Comparison of ENCODE assay signal across 31 mouse cellular contexts in genomic region chr3:115207072-115207471, GRCm38 (mm10).
A peak's percentile ranks its signal among the peaks of the same experiment; 100 is the strongest.
DNase-seq lines count a peak whose midpoint lies in the region; ATAC-seq and TF ChIP-seq lines count a peak whose summit lies in the region.
"Had no signal": no experiment of that assay in that cellular context is flagged by ENCODE, and none has a peak within 500 bp of the region (broad histone marks: within the 10 kb centered on the region; RNA-seq: fewer than 3 reads in every experiment).

No protein-coding gene starts in this region.

- H3K4me2 ChIP-seq in embryonic facial prominence, embryonic 14.5 days (ENCODE audit: low read depth, low read length) = no peak overlapping the region
- no peak overlapping the region for H3K4me2 ChIP-seq in hindbrain, embryonic 14.5 days (replicated peaks)
- no peak overlapping the region for H3K4me2 ChIP-seq in hindbrain, embryonic 11.5 days (replicated peaks; ENCODE audit: low read depth, low read length)
- H3K4me2 ChIP-seq in lung, embryonic 14.5 days = no peak overlapping the region
- no peak overlapping the region for H3K4me2 ChIP-seq in forebrain, embryonic 16.5 days (ENCODE audit: low read length)
- H3K4me2 ChIP-seq: embryonic facial prominence, embryonic 13.5 days; heart, embryonic 11.5 days; limb, embryonic 12.5 days; liver, embryonic 12.5 days had no signal

- no peaks in the 10 kb centered on the region for H3K4me1 ChIP-seq in embryonic facial prominence, embryonic 14.5 days (ENCODE audit: control insufficient read depth, insufficient read depth, low read length)
- no peaks in the 10 kb centered on the region for H3K4me1 ChIP-seq in embryonic facial prominence, embryonic 10.5 days
- no peaks in the 10 kb centered on the region for H3K4me1 ChIP-seq in hindbrain, embryonic 14.5 days (replicated peaks; ENCODE audit: control insufficient read depth, insufficient read depth, low read length)
- H3K4me1 ChIP-seq in hindbrain, embryonic 11.5 days (replicated peaks; ENCODE audit: control insufficient read depth, insufficient read depth, low read length) = no peaks in the 10 kb centered on the region
- H3K4me1 ChIP-seq in lung, embryonic 14.5 days (ENCODE audit: insufficient read depth) = no peaks in the 10 kb centered on the region
- H3K4me1 ChIP-seq in forebrain, embryonic 16.5 days (replicated peaks; ENCODE audit: control insufficient read depth, insufficient read depth, low read length) = no peaks in the 10 kb centered on the region; the same call in 1 of the 2 replicates
- H3K4me1 ChIP-seq: embryonic facial prominence, embryonic 13.5 days; limb, embryonic 12.5 days; liver, embryonic 12.5 days had no signal

- ATAC-seq in embryonic facial prominence, embryonic 14.5 days (ENCODE audit: low read depth) = no peak
- ATAC-seq in hindbrain, embryonic 14.5 days (ENCODE audit: low FRiP score) = no peak
- no peak for ATAC-seq in hindbrain, embryonic 11.5 days (ENCODE audit: low FRiP score)
- no peak for ATAC-seq in lung, embryonic 14.5 days (ENCODE audit: insufficient read depth)
- ATAC-seq in forebrain, embryonic 16.5 days = peak; percentile 88
- ATAC-seq: activated CD4-positive, CD25-positive, alpha-beta regulatory T cell, adult 4 months; intestine, postnatal 0 days; liver, embryonic 12.5 days; liver, postnatal 0 days had no signal

- no peak overlapping the region for H3K9ac ChIP-seq in embryonic facial prominence, embryonic 14.5 days (ENCODE audit: low read depth, low read length)
- no peak overlapping the region for H3K9ac ChIP-seq in hindbrain, embryonic 14.5 days
- no peak overlapping the region for H3K9ac ChIP-seq in hindbrain, embryonic 11.5 days (ENCODE audit: low read depth, low read length)
- H3K9ac ChIP-seq in lung, embryonic 14.5 days = no peak overlapping the region
- H3K9ac ChIP-seq in forebrain, embryonic 16.5 days (replicated peaks; ENCODE audit: low read depth, low read length) = no peak overlapping the region
- H3K9ac ChIP-seq: embryonic facial prominence, embryonic 13.5 days; limb, embryonic 12.5 days; liver, embryonic 12.5 days; liver, postnatal 0 days had no signal

- H3K4me3 ChIP-seq in embryonic facial prominence, embryonic 14.5 days (ENCODE audit: low read depth, low read length) = no peak overlapping the region
- no peak overlapping the region for H3K4me3 ChIP-seq in embryonic facial prominence, embryonic 10.5 days
- H3K4me3 ChIP-seq in hindbrain, embryonic 14.5 days (replicated peaks; ENCODE audit: low read length) = no peak overlapping the region
- no peak overlapping the region for H3K4me3 ChIP-seq in hindbrain, embryonic 11.5 days (ENCODE audit: low read depth, low read length)
- no peak overlapping the region for H3K4me3 ChIP-seq in lung, embryonic 14.5 days (ENCODE audit: low read depth, low read length)
- no peak overlapping the region for H3K4me3 ChIP-seq in forebrain, embryonic 16.5 days (replicated peaks; ENCODE audit: low read length)
- H3K4me3 ChIP-seq: embryonic facial prominence, embryonic 13.5 days; erythroblast, embryonic 14.5 days; limb, embryonic 12.5 days; liver, embryonic 12.5 days had no signal

- 58% methylated on average over 4 of the region's 4 CpGs for whole genome bisulfite sequencing in embryonic facial prominence, embryonic 14.5 days
- WGBS in embryonic facial prominence, embryonic 10.5 days = 87% methylated on average over 4 of the region's 4 CpGs
- WGBS in hindbrain, embryonic 14.5 days = 65% methylated on average over 4 of the region's 4 CpGs
- WGBS in hindbrain, embryonic 11.5 days = 89% methylated on average over 4 of the region's 4 CpGs
- WGBS in lung, embryonic 14.5 days = 46% methylated on average over 4 of the region's 4 CpGs
- 20% methylated on average over 4 of the region's 4 CpGs for WGBS in forebrain, embryonic 16.5 days

- no peak for TF ChIP-seq CTCF in lung, embryonic 14.5 days (IDR thresholded peaks at IDR 0.05; ENCODE audit: low read depth)

- H3K27ac ChIP-seq in embryonic facial prominence, embryonic 14.5 days (replicated peaks; ENCODE audit: low read depth, low read length) = no peak overlapping the region
- H3K27ac ChIP-seq in embryonic facial prominence, embryonic 10.5 days (replicated peaks) = no peak overlapping the region
- H3K27ac ChIP-seq in hindbrain, embryonic 14.5 days = no peak overlapping the region
- no peak overlapping the region for H3K27ac ChIP-seq in hindbrain, embryonic 11.5 days (ENCODE audit: low read depth, low read length)
- H3K27ac ChIP-seq in lung, embryonic 14.5 days (ENCODE audit: low read depth) = no peak overlapping the region
- H3K27ac ChIP-seq in forebrain, embryonic 16.5 days (ENCODE audit: low read length) = no peak overlapping the region
- H3K27ac ChIP-seq: embryonic facial prominence, embryonic 13.5 days; limb, embryonic 12.5 days; liver, embryonic 12.5 days; macrophage had no signal

- no peaks in the 10 kb centered on the region for H3K27me3 ChIP-seq in embryonic facial prominence, embryonic 14.5 days (replicated peaks; ENCODE audit: control insufficient read depth, insufficient read depth, low read length)
- H3K27me3 ChIP-seq in embryonic facial prominence, embryonic 10.5 days (replicated peaks; ENCODE audit: low read depth, poor library complexity, severe bottlenecking) = no peaks in the 10 kb centered on the region
- no peaks in the 10 kb centered on the region for H3K27me3 ChIP-seq in hindbrain, embryonic 14.5 days (ENCODE audit: control insufficient read depth, insufficient read depth, low read length)
- no peaks in the 10 kb centered on the region for H3K27me3 ChIP-seq in hindbrain, embryonic 11.5 days (ENCODE audit: control insufficient read depth, insufficient read depth, low read length)
- no peaks in the 10 kb centered on the region for H3K27me3 ChIP-seq in lung, embryonic 14.5 days (ENCODE audit: insufficient read depth, low read length)
- no peaks in the 10 kb centered on the region for H3K27me3 ChIP-seq in forebrain, embryonic 16.5 days (replicated peaks; ENCODE audit: control insufficient read depth, insufficient read depth, low read length)
- H3K27me3 ChIP-seq: CH12.LX; embryonic facial prominence, embryonic 13.5 days; limb, embryonic 12.5 days; liver, embryonic 12.5 days had no signal

- DNase-seq in embryonic facial prominence, embryonic 14.5 days (ENCODE audit: low spot score) = peak; percentile 59
- DNase-seq in embryonic facial prominence, embryonic 10.5 days (ENCODE audit: low spot score) = no peak
- DNase-seq in hindbrain, embryonic 14.5 days (ENCODE audit: low spot score) = peak; percentile 33
- DNase-seq in hindbrain, embryonic 11.5 days (ENCODE audit: low spot score) = no peak
- DNase-seq in lung, embryonic 14.5 days = peak; percentile 61
- DNase-seq in lung, adult 18-20 months = no peak
- no peak for DNase-seq in embryo, embryonic 10.5 days (ENCODE audit: low spot score)
- DNase-seq: adrenal gland, adult 2 months; adrenal gland, postnatal 36 days; cerebellum, adult 8-10 months; cerebellum, postnatal 36 days; embryo, embryonic 11 days; gastrocnemius, postnatal 25 days; heart, adult 18-20 months; heart, postnatal 4 days; kidney, adult 9 months; kidney, postnatal 25 days; liver, postnatal 0 days; lung, postnatal 10 days; thymus, adult 2 months; thymus, postnatal 36 days had no signal

- no peaks in the 10 kb centered on the region for H3K9me3 ChIP-seq in embryonic facial prominence, embryonic 14.5 days (ENCODE audit: control insufficient read depth, low read length)
- H3K9me3 ChIP-seq in embryonic facial prominence, embryonic 10.5 days = no peaks in the 10 kb centered on the region
- H3K9me3 ChIP-seq in hindbrain, embryonic 14.5 days (ENCODE audit: control insufficient read depth, low read length) = no peaks in the 10 kb centered on the region
- no peaks in the 10 kb centered on the region for H3K9me3 ChIP-seq in hindbrain, embryonic 11.5 days (ENCODE audit: control insufficient read depth, low read length)
- no peaks in the 10 kb centered on the region for H3K9me3 ChIP-seq in lung, embryonic 14.5 days (ENCODE audit: low read depth, low read length)
- no peaks in the 10 kb centered on the region for H3K9me3 ChIP-seq in forebrain, embryonic 16.5 days (ENCODE audit: control insufficient read depth, low read length)
- H3K9me3 ChIP-seq: embryonic facial prominence, embryonic 13.5 days; limb, embryonic 12.5 days; liver, embryonic 12.5 days had no signal

- H3K36me3 ChIP-seq in embryonic facial prominence, embryonic 14.5 days (ENCODE audit: control insufficient read depth, insufficient read depth, low read length) = no peaks in the 10 kb centered on the region
- H3K36me3 ChIP-seq in embryonic facial prominence, embryonic 10.5 days (replicated peaks) = no peaks in the 10 kb centered on the region
- no peaks in the 10 kb centered on the region for H3K36me3 ChIP-seq in hindbrain, embryonic 14.5 days (replicated peaks; ENCODE audit: control insufficient read depth, insufficient read depth)
- no peaks in the 10 kb centered on the region for H3K36me3 ChIP-seq in hindbrain, embryonic 11.5 days (ENCODE audit: control insufficient read depth, insufficient read depth, low read length)
- no peaks in the 10 kb centered on the region for H3K36me3 ChIP-seq in lung, embryonic 14.5 days (ENCODE audit: insufficient read depth)
- H3K36me3 ChIP-seq in forebrain, embryonic 16.5 days (ENCODE audit: control insufficient read depth, insufficient read depth) = no peaks in the 10 kb centered on the region
- H3K36me3 ChIP-seq: embryonic facial prominence, embryonic 13.5 days; limb, embryonic 12.5 days; liver, embryonic 12.5 days had no signal

Comparison
In these comparisons a context has a peak if more than half of its experiments do, and no peak if none do; other contexts are left out.
1. DNase-seq: peak in embryonic facial prominence, embryonic 14.5 days (single experiment), hindbrain, embryonic 14.5 days (single experiment) and lung, embryonic 14.5 days (single experiment); none in embryonic facial prominence, embryonic 10.5 days (single experiment), hindbrain, embryonic 11.5 days (single experiment), lung, adult 18-20 months (0 of 2) and embryo, embryonic 10.5 days (single experiment).